Mouse (Mus musculus): ENCODE results near the gene Dctn3. TPM values are rescaled to one million over a fixed set of nuclear protein-coding genes. Genes with fewer than 3 reads are reported as not detected.
A peak's percentile ranks its signal among the peaks of the same experiment; 100 is the strongest.
"Not testable (repeated sequence)": the region's sequence is repeated elsewhere in the genome, so short reads cannot be mapped to it uniquely, and the experiment has no call there.

Dctn3 gene
- total and polyA plus RNA-seq, 2 experiments from 2014 or later = 122 to 308 TPM

GRCm38 (mm10) chr4:41710229-41710628 is 12.7 kb downstream of the Dctn3 start:
- H3K4me2 ChIP-seq (ENCODE audit: low read depth, low read length, poor library complexity, severe bottlenecking) = no peak overlapping the region
- WGBS = 74% methylated on average over 4 of the region's 4 CpGs
- no peak overlapping the region for H3K9ac ChIP-seq (replicated peaks; ENCODE audit: low read length, poor library complexity, severe bottlenecking)
- no peaks in the 10 kb centered on the region for H3K36me3 ChIP-seq (ENCODE audit: insufficient read depth, low read length)
- no peak overlapping the region for H3K4me3 ChIP-seq (ENCODE audit: low read depth, low read length)
- TF ChIP-seq CTCF (IDR thresholded peaks at IDR 0.05) = peak; percentile 45
- H3K9me3 ChIP-seq (ENCODE audit: low read length) = no peaks in the 10 kb centered on the region
- H3K27me3 ChIP-seq (ENCODE audit: insufficient read depth, low read length) = no peaks in the 10 kb centered on the region
- no peak overlapping the region for H3K27ac ChIP-seq (ENCODE audit: low read depth, low read length)
- peaks cover 21% of the 10 kb centered on the region for H3K4me1 ChIP-seq (ENCODE audit: insufficient read depth, low read length)
- no peak for ATAC-seq (ENCODE audit: low FRiP score)
- no peak for DNase-seq (ENCODE audit: low spot score)

- H3K36me3 ChIP-seq (ENCODE audit: insufficient read depth, low read length) = no peaks in the 10 kb centered on the region
- H3K4me3 ChIP-seq (ENCODE audit: low read depth, low read length) = no peak overlapping the region
- H3K27ac ChIP-seq (ENCODE audit: low read depth, low read length) = no peak overlapping the region
- DNase-seq (ENCODE audit: low spot score) (peak; percentile 87), ATAC-seq (ENCODE audit: low FRiP score) (peak; percentile 36; the same call in 1 of the 2 replicates)
- no peaks in the 10 kb centered on the region for H3K9me3 ChIP-seq (ENCODE audit: low read length)
- no peaks in the 10 kb centered on the region for H3K27me3 ChIP-seq (ENCODE audit: insufficient read depth, low read length)
- no peak overlapping the region for H3K4me2 ChIP-seq (ENCODE audit: low read depth, low read length, poor library complexity, severe bottlenecking)
- H3K4me1 ChIP-seq (ENCODE audit: insufficient read depth, low read length) = peaks cover 18% of the 10 kb centered on the region
- peak; percentile 88 for TF ChIP-seq CTCF (IDR thresholded peaks at IDR 0.05)
- no peak overlapping the region for H3K9ac ChIP-seq (replicated peaks; ENCODE audit: low read length, poor library complexity, severe bottlenecking)
- WGBS = 35% methylated on average over 8 of the region's 8 CpGs
These were observed 14.7 kb downstream of the Dctn3 start for GRCm38 (mm10) chr4:41708192-41708745.

GRCm38 (mm10) chr4:41707011-41707535 is 15.9 kb downstream of the Dctn3 start:
- peaks cover 12% of the 10 kb centered on the region for H3K4me1 ChIP-seq (ENCODE audit: insufficient read depth, low read length)
- H3K36me3 ChIP-seq (ENCODE audit: insufficient read depth, low read length) = no peaks in the 10 kb centered on the region
- H3K9ac ChIP-seq (replicated peaks; ENCODE audit: low read length, poor library complexity, severe bottlenecking) = no peak overlapping the region; the same call in 1 of the 2 replicates
- H3K4me3 ChIP-seq (ENCODE audit: low read depth, low read length) = no peak overlapping the region
- no peaks in the 10 kb centered on the region for H3K9me3 ChIP-seq (ENCODE audit: low read length)
- peak; percentile 84 for ATAC-seq (ENCODE audit: low FRiP score)
- H3K27ac ChIP-seq (ENCODE audit: low read depth, low read length) = peak overlapping the region; percentile 59
- DNase-seq (ENCODE audit: low spot score) = peak; percentile 88
- H3K27me3 ChIP-seq (ENCODE audit: insufficient read depth, low read length) = no peaks in the 10 kb centered on the region
- TF ChIP-seq CTCF (IDR thresholded peaks at IDR 0.05) = peak; percentile 88
- peak overlapping the region; percentile 28; the same call in 1 of the 2 replicates for H3K4me2 ChIP-seq (ENCODE audit: low read depth, low read length, poor library complexity, severe bottlenecking)
- WGBS = under 1% methylated on average over 13 of the region's 13 CpGs

- ATAC-seq (ENCODE audit: low FRiP score) = no peak
- peaks cover 8% of the 10 kb centered on the region; the same call in 1 of the 2 replicates for H3K4me1 ChIP-seq (ENCODE audit: insufficient read depth, low read length)
- no peak overlapping the region for H3K27ac ChIP-seq (ENCODE audit: low read depth, low read length)
- H3K36me3 ChIP-seq (ENCODE audit: insufficient read depth, low read length) = no peaks in the 10 kb centered on the region
- no peak for TF ChIP-seq CTCF (IDR thresholded peaks at IDR 0.05)
- H3K27me3 ChIP-seq (ENCODE audit: insufficient read depth, low read length) = no peaks in the 10 kb centered on the region
- H3K9me3 ChIP-seq (ENCODE audit: low read length) = no peaks in the 10 kb centered on the region
- H3K4me3 ChIP-seq (ENCODE audit: low read depth, low read length) = no peak overlapping the region
- WGBS = 47% methylated on average over 19 of the region's 19 CpGs
- DNase-seq (ENCODE audit: low spot score) = no peak
- peak overlapping the region; percentile 28; the same call in 1 of the 2 replicates for H3K4me2 ChIP-seq (ENCODE audit: low read depth, low read length, poor library complexity, severe bottlenecking)
- H3K9ac ChIP-seq (replicated peaks; ENCODE audit: low read length, poor library complexity, severe bottlenecking) = no peak overlapping the region; the same call in 1 of the 2 replicates
These were observed 16.8 kb downstream of the Dctn3 start for GRCm38 (mm10) chr4:41705922-41706754.

GRCm38 (mm10) chr4:41704651-41705050 is 18.3 kb downstream of the Dctn3 start:
- ATAC-seq (ENCODE audit: low FRiP score) = no peak
- TF ChIP-seq CTCF (IDR thresholded peaks at IDR 0.05) = no peak
- peaks cover 8% of the 10 kb centered on the region; the same call in 1 of the 2 replicates for H3K4me1 ChIP-seq (ENCODE audit: insufficient read depth, low read length)
- H3K4me2 ChIP-seq (ENCODE audit: low read depth, low read length, poor library complexity, severe bottlenecking) = no peak overlapping the region
- 15% methylated on average over 5 of the region's 5 CpGs for WGBS
- no peak overlapping the region for H3K4me3 ChIP-seq (ENCODE audit: low read depth, low read length)
- H3K27ac ChIP-seq (ENCODE audit: low read depth, low read length) = no peak overlapping the region
- no peaks in the 10 kb centered on the region for H3K27me3 ChIP-seq (ENCODE audit: insufficient read depth, low read length)
- no peaks in the 10 kb centered on the region for H3K9me3 ChIP-seq (ENCODE audit: low read length)
- no peak for DNase-seq (ENCODE audit: low spot score)
- no peak overlapping the region for H3K9ac ChIP-seq (replicated peaks; ENCODE audit: low read length, poor library complexity, severe bottlenecking)
- no peaks in the 10 kb centered on the region for H3K36me3 ChIP-seq (ENCODE audit: insufficient read depth, low read length)

GRCm38 (mm10) chr4:41702226-41702625 is 20.7 kb downstream of the Dctn3 start:
- H3K4me1 ChIP-seq (ENCODE audit: insufficient read depth, low read length); H3K9ac ChIP-seq (replicated peaks; ENCODE audit: low read length, poor library complexity, severe bottlenecking); H3K36me3 ChIP-seq (ENCODE audit: insufficient read depth, low read length); H3K27me3 ChIP-seq (ENCODE audit: insufficient read depth, low read length); H3K9me3 ChIP-seq (ENCODE audit: low read length); H3K4me3 ChIP-seq (ENCODE audit: low read depth, low read length); ATAC-seq (ENCODE audit: low FRiP score); H3K27ac ChIP-seq (ENCODE audit: low read depth, low read length); H3K4me2 ChIP-seq (ENCODE audit: low read depth, low read length, poor library complexity, severe bottlenecking); DNase-seq (ENCODE audit: low spot score): not testable (repeated sequence)
- WGBS = 76% methylated on average over 2 of the region's 2 CpGs

GRCm38 (mm10) chr4:41700224-41700623 is 22.7 kb downstream of the Dctn3 start:
- DNase-seq (ENCODE audit: low spot score); H3K9ac ChIP-seq (replicated peaks; ENCODE audit: low read length, poor library complexity, severe bottlenecking); H3K4me2 ChIP-seq (ENCODE audit: low read depth, low read length, poor library complexity, severe bottlenecking); H3K36me3 ChIP-seq (ENCODE audit: insufficient read depth, low read length); ATAC-seq (ENCODE audit: low FRiP score); H3K27ac ChIP-seq (ENCODE audit: low read depth, low read length); H3K9me3 ChIP-seq (ENCODE audit: low read length); H3K4me1 ChIP-seq (ENCODE audit: insufficient read depth, low read length); H3K4me3 ChIP-seq (ENCODE audit: low read depth, low read length); H3K27me3 ChIP-seq (ENCODE audit: insufficient read depth, low read length): not testable (repeated sequence)
- WGBS = 92% methylated on average over 2 of the region's 8 CpGs

GRCm38 (mm10) chr4:41699783-41700182 is 23.2 kb downstream of the Dctn3 start, which contains the start of gene Il11ra1:
Gene Il11ra1, plus strand, starts transcription at chr4:41699989.
- not testable (repeated sequence) for H3K4me2 ChIP-seq (ENCODE audit: low read depth, low read length, poor library complexity, severe bottlenecking); H3K27ac ChIP-seq (ENCODE audit: low read depth, low read length); H3K9me3 ChIP-seq (ENCODE audit: low read length); DNase-seq (ENCODE audit: low spot score); H3K36me3 ChIP-seq (ENCODE audit: insufficient read depth, low read length); H3K4me1 ChIP-seq (ENCODE audit: insufficient read depth, low read length); H3K9ac ChIP-seq (replicated peaks; ENCODE audit: low read length, poor library complexity, severe bottlenecking); H3K27me3 ChIP-seq (ENCODE audit: insufficient read depth, low read length); ATAC-seq (ENCODE audit: low FRiP score); H3K4me3 ChIP-seq (ENCODE audit: low read depth, low read length)
- WGBS = 86% methylated on average over 10 of the region's 10 CpGs
